Mouse (Mus musculus): ENCODE results near the gene Prdm1.

Prdm1 gene

DNA sequence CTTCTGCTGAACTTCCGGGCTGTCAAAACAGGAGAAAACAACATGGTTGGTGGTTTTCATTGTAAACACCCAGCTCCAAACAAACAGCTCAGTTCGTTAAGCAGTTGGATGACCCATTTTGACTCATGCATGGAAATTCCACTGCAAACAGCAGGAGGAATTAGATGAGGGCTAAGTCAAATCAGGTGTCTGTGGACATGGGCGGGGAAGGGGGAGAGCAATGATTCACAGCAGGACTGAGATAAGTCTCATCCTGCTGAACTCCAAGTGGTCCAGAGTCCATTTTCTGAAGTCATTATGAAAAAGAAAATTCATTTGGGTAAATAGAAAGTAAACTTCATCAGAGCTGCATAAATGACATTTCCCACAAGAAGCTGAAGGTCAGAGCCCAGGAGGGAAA, 108.1 kb downstream of the Prdm1 start:
- no peak for DNase-seq (ENCODE audit: extremely low spot score)

DNA sequence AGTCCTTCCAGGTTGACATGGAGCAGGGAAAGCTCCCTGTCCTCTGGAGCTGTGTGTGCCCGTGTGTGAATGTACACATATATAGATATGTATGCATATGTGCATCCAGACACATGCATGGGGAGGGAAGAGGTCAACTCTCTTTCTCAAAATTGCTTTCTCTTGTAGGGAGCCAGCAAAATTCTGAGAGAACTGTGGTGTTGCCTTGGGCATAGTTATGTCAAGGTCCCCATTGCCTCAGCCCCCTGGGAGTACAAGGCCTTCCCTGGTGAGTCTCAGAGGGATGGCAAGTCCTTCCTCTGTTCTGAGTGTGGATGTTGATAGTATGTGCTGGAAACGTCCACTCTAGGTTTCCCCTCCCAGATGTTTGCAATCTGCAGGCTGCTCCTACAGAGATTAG, 109.4 kb downstream of the Prdm1 start:
- no peak for DNase-seq (ENCODE audit: extremely low spot score)

DNA sequence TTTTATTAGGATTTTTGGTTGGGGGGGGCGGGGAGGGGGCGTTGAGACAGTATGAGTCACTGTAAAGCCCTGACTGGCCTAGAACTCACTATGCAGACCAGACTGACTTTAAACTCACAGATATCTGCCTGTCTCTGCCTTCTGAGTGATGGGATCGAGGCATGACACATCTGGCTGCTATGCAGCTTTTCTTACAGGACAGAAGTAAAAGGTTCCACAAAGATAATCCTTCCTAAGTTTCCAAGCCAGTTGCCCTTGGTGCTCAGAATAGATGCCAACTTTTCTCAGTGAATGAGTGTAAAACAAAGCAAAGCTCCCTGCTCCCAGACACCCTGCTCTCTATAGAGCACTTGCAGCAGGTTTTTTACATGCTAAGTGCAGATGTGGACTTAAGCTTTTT, 112.7 kb downstream of the Prdm1 start:
- DNase-seq (ENCODE audit: extremely low spot score), result no peak

DNA sequence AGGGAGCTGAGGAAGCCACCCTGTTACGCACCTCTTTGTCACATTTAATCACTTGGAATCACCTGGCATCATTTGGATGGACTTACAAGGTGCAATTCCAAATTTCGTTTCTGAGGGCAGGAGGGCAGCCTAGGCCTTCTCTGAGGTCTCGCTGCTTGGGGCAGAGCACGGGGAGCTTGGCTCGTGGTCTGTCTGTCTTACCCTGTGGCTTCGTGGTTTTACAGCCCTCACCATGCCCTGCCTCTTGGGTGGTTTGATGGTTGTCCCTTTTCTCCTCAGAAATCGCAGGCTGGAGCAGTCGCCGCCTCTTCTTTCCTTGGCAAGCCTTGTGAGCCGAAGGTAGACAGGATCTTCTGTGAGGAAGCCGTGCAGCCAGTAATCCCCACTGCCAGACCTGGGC, 118.3 kb downstream of the Prdm1 start:
- no peak for DNase-seq (ENCODE audit: extremely low spot score)

DNA sequence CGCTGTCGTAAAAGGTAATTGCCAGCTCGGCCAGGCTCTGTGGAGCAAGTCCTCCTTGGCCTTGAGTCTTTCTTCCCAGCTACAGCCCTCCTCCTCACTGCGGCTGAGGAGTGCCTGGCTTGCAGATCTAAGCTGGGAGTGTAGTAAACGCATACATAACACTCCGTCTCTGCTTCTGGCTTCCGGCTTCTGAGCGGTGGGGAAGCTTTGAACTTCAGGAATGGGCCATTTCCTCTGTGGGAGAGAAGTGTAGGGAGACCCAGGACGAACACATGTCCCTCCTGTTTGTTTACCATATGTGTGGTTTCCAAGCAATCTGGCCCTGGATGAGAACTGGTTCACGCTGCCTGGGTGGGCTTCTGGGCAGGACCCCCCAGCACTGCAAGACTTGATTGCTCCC, 119.2 kb downstream of the Prdm1 start:
- DNase-seq (ENCODE audit: extremely low spot score), result no peak

DNA sequence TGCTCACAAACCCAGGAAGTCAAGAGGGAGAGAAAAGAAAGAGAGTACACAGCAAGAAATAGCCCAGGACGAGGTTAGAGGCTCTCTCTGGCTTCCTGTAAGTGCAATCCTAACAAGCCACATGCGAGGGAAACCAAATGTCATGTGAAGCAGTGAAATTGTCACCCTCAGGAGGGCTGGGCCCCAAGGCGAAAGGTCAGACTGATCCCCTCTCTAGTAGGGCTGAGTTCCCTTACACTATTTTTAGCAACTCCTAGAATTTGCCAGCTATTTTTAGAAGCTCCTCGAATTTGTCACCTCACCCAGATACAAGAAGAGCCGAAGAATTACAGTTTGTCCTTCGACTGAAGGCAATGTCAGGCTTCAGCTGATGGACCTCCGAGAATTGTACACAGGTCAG, 124.9 kb downstream of the Prdm1 start:
- no peak for DNase-seq (ENCODE audit: extremely low spot score)

DNA sequence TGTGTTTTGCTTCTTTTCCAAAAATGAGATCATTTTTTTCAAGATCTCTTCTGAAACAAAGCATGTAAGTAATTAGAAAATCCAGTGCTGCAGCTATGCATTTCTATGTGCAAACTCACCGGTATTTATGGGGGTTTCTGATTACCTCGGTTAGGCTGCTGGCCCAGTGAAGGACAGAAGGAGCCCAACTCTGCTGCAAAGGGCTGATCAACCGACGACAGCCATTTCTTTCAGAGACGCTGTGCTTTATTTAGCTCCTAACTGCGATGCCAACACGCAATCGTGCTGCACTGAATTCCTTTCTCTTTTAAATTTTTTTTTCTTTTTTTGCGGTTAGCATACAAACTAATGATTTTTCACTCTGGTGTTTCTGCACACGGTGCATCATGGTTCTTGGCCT, 126.7 kb downstream of the Prdm1 start:
- no peak for DNase-seq (ENCODE audit: extremely low spot score)

DNA sequence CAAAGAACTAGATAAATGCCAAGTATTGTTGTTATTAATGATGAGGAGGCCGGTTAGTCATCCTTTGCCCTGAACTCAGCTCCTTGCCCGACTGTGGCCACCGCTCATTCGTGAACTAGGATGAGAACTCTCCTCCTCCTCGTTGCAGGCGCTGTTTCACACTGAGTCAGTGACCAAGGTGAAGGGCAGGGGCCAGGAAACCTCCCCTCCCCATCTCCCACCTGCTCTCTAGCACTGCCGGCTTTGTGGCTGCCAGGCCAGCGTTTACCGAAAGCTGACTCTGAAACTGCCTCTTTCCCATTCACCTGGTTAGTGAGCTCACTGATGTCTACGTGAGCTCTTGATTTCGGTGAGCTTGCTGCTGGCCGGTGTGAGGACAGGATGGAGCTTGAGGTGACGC, 127.7 kb downstream of the Prdm1 start:
- DNase-seq (ENCODE audit: extremely low spot score), result no peak

DNA sequence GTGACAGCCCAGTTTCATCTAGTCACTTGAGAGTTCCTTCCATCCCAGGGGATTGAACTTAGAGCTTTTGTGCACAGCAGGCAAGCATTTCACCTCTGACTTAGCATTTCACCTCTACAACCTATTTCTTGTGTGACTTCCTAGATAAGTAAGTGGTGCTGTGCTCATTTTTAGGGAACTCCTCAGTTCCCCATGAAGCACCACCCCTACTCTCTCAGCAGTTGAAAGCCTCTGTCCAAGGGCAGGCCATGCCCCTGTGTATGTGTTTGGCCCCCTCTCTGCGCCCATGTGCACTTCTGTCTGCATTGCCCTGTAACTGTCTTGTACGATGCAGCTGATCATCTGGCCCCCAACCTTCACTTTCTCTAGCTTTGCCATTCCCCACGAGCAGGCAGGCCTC, 128.2 kb downstream of the Prdm1 start:
- DNase-seq (ENCODE audit: extremely low spot score), result no peak

DNA sequence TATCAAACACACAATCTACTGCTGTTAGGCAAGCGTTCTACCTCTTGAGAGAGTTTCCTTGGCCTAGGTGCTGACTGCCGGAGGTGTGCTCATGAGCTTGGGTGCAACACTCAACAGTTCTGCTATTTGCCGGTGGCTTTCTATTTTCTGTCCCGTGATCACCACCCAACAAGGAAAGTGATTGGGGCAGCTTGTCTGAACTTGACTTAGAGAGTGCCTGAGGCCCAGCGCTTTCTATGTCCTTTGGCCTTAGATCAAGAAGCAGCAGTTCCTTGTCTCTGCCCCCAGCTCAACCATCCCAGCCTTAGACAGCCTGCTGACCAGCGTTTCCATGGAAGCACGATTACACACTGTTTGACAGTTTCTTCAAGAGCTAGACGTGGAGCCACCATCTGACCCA, 135.4 kb downstream of the Prdm1 start:
- no peak for DNase-seq (ENCODE audit: extremely low spot score)

DNA sequence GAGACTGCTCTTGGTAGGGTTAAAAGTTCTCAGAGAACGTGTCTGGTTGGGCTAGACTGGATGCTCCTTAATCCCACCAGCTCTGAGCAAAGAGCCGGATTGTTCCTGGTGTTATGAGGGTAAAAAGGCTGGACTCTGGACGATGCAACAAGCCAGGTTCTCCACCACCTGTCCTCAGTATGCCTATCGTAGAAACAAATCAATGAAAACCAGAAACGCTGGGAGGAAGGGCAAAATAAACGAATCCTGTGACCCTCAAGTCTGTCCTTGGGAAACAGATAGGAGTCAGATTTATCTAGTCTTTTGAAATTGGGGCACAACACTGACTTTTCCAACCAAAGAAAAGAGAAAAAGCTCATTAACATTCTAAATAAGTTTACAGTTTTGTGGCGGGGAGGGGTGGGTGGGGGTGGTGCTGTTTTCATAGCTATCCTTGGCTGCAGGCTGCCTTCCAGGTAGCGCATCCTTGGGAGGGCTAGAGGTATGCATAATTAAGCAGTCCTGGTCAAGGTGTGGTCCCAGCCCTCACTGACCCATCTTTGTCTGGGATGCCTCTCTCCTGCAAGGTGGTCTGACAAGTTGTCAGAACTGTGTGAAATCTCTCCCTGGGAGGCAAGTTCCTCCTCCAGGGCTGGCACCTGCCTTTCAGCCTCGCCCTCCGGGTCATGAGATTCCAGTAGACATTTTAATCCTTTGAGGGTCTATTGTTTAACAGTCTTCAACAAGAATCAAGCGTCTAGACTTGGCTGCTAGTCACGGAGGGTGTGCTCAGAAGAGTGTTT, 136.6 kb downstream of the Prdm1 start:
- DNase-seq (ENCODE audit: extremely low spot score), result no peak

DNA sequence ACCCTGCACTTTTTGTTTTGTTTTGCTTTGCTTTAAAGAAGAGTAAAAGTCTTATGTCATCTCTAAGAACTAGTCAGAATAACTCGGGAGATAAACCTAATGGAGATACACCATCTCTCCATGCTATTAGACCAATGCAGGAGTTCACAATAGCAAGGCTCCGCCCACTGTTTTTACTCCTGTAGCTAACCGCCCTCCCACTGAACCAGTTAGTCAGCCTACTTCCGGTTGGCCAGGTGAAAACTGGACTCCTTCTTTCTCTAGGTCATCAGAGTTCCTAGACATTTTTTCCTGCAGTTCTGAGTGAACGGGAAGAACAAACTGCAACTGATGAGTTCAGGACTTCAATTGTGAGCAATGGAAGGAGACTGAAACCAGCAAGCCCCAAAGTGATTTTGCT, 138.0 kb downstream of the Prdm1 start:
- no peak for DNase-seq (ENCODE audit: extremely low spot score)

DNA sequence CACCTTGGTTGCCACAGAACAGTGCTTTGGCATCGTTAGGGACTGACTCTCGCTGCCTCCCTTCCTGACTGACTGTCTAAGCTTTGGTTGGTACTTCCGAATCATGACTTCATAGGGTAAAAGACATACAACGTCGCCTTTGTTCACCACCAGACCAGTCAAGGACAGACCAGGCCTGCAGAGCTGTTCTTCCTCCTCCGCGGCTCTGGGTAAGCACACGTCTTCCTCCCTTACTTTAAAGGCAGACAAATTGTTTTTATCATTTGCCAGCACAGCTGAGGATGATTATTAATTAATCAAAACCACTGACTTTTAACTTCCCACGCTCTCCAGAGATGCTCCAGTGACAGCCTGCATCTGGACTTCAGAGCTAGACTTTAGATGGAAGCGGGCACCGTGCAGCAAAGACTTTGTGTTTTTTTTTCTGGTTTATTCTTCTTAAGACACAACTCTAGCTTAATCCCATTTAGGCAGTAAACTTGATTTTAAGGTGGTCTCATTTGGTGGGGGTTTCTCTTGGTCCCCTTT, 139.5 kb downstream of the Prdm1 start:
- no peak for DNase-seq (ENCODE audit: extremely low spot score)
